Mouse (Mus musculus) heart, adult 2 months (tissue): ENCODE measurements around the gene Zfp12. TPM values are rescaled to one million over a fixed set of nuclear protein-coding genes. Genes with fewer than 3 reads are reported as not detected.

Experiments used
- DNase-seq, 2 experiments: peaks; one replicate each; pipeline ENCODE4 v3.0.0; 2021
- H3K27ac ChIP-seq: fragments of 200-600 bp; 2 replicates; pipeline ENCODE4 v1.8.1; 2022
- H3K27me3 ChIP-seq: fragments of 200-500 bp; 2 replicates; pipeline ENCODE4 v1.6.1; 2012; ENCODE audit warnings: mild to moderate bottlenecking, low read length, inconsistent platforms, mixed read lengths; ENCODE audit not compliant: control insufficient read depth, insufficient read depth
- H3K36me3 ChIP-seq: fragments of 200-500 bp; 2 replicates; pipeline ENCODE4 v1.6.1; 2012; ENCODE audit warnings: low read length, inconsistent platforms; ENCODE audit not compliant: control insufficient read depth, insufficient read depth
- H3K4me1 ChIP-seq: fragments of 200-500 bp; 2 replicates; pipeline ENCODE4 v1.6.1; 2011; ENCODE audit warnings: low read length; ENCODE audit not compliant: control insufficient read depth, insufficient read depth
- H3K4me3 ChIP-seq: fragments of 200-600 bp; 2 replicates; pipeline ENCODE4 v1.8.1; 2022
- H3K79me2 ChIP-seq: fragments of 200-500 bp; replicated peaks from 2 replicates; pipeline ENCODE4 v1.6.1; 2012; ENCODE audit warnings: mild to moderate bottlenecking, inconsistent platforms, low read length, moderate library complexity, mixed read lengths; ENCODE audit not compliant: control insufficient read depth, insufficient read depth
- H3K9ac ChIP-seq: fragments of 200-500 bp; 2 replicates; pipeline ENCODE4 v1.6.1; 2012; ENCODE audit warnings: low read depth, mild to moderate bottlenecking, control low read depth, inconsistent platforms, low read length, mixed read lengths
- CTCF ChIP-seq: fragments of 200-600 bp; IDR thresholded peaks from 2 replicates; pipeline ENCODE4 v1.8.1; 2022; ENCODE audit warnings: antibody characterized with exemption, mild to moderate bottlenecking, moderate library complexity
- EP300 ChIP-seq: fragments of 200-500 bp; IDR thresholded peaks from 2 replicates; pipeline ENCODE4 v1.6.1; 2011; ENCODE audit warnings: low read depth, low read length, control low read depth; ENCODE audit not compliant: insufficient read depth
- POLR2A ChIP-seq: fragments of 200-500 bp; IDR thresholded peaks from 2 replicates; pipeline ENCODE4 v1.6.1; 2011; ENCODE audit warnings: mild to moderate bottlenecking, low read depth, low read length, control low read depth; ENCODE audit not compliant: insufficient read depth
- WGBS: fragments of 180-500 bp; shearing (Covaris S2); methylation state at CpG from one replicate; pipeline ENCODE4 v1.1.7; 2018; 5-methylcytosine and 5-hydroxymethylcytosine counted together
- intact Hi-C: fragments of 180-260 bp; cut with DNase I; formaldehyde crosslinking; loops from one replicate; pipeline ENCODE4 v1.15.1; 2025
- polyA plus RNA-seq: library from polyadenylated mRNA; depleted of rRNA; stranded (reverse); fragments of >200 nt; gene quantifications from 2 replicates; pipeline ENCODE4 v1.2.3, GENCODE M21; 2012; rRNA removed
- total RNA-seq, 2 experiments: library from RNA; stranded (reverse); gene quantifications; 2 replicates each; pipeline ENCODE4 v1.2.3; 2021

Zfp12 gene
- total and polyA plus RNA-seq, 3 experiments = 6.7 to 8.2 (median 7.9) TPM

DNA sequence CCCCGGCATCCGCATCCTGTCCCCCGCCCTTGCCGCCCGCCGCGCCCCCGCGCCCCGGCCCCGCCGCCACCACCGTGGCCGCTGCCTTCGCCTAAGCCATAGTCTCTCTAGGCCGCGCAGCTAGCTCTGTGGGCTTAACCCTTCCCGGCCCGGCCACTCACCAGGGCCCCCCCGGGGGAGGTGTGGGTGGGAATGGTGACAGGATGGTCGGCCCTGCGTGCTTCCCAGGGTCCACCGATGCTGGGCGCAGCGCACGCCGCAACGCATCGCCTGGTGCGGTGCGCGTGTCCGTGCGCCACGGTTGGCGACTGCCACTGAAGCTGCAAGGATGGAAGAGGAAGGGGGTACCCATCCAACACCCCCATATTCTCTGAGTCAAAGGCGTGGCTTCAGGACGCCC, 58.4 kb downstream of the Zfp12 start, which contains the start of gene Zfp853:
Zfp853 (minus strand) TSS at position 220 of the 400 bp plus-strand sequence.
- WGBS = 3% methylated on average over 38 of the region's 38 CpGs
- no peak for DNase-seq
- Histone ChIP-seq H3K9ac (peak within 1 kb of the TSS; percentile 27; the same call in 1 of the 2 replicates), H3K79me2 (no peaks in the 10 kb centered on the region), H3K36me3 (no peaks in the 10 kb centered on the region), H3K27me3 (peaks cover 5% of the 10 kb centered on the region), H3K4me3 (peak within 1 kb of the TSS; percentile 41), H3K4me1 (peaks cover 5% of the 10 kb centered on the region; the same call in 1 of the 2 replicates), H3K27ac (no peak within 1 kb of the TSS)
- intact Hi-C loops = loop anchor here (10.0 kb wide), 1 partner anchor 209 kb away; no protein-coding TSS in a partner anchor
- no peak for TF ChIP-seq EP300
- no peak for TF ChIP-seq POLR2A
- TF ChIP-seq CTCF = no peak

DNA sequence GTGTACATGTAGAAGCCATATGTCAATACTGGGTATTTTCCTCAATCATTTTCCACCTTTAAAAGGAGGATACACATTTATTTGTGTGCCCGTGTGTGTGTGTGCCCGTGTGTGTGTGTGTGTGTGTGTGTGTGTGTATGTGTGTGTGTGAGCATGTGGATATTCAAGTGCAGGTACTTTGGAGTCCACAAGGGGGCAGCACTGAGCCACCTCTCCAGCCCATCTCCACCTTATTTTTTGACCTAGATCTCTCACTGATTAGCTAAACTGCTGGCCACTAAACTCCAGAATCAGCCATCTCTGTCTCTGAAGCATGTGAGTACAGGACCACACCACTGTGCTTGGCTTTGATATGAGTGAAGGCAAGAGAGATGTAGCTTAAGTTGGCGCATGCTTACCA, 59.9 kb downstream of the Zfp12 start:
- Histone ChIP-seq H3K27ac (no peak overlapping the region), H3K4me1 (peaks cover 5% of the 10 kb centered on the region; the same call in 1 of the 2 replicates), H3K36me3 (no peaks in the 10 kb centered on the region), H3K79me2 (no peaks in the 10 kb centered on the region), H3K9ac (no peak overlapping the region), H3K4me3 (no peak overlapping the region), H3K27me3 (peaks cover 5% of the 10 kb centered on the region)
- no peak for DNase-seq
- TF ChIP-seq POLR2A (no peak), EP300 (no peak), CTCF (peak; percentile 34)
- WGBS = 88% methylated on average over 3 of the region's 3 CpGs
- intact Hi-C loops = loop anchor here (10.0 kb wide), 1 partner anchor 210 kb away; no protein-coding TSS in a partner anchor

DNA sequence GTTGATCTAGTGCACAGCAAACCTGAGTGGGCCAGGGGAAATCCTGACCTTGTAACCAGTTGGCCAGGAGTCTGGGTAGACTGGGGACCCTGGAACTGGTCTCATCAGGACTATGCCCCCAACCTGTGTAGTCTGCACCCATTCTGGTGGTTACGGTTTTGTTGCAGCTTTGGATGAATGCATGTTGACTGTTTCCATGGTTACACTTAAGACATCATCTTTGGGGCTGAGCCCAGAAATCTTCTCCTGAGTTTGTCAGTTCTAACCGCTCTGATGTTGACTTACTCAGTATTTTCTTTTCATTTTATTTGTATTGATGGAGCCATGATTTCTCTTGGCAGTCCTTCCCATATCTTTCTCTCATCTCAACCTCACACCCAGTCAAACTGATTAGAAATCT, 60.4 kb downstream of the Zfp12 start:
- Histone ChIP-seq H3K27me3 (peaks cover 5% of the 10 kb centered on the region), H3K27ac (no peak overlapping the region), H3K4me3 (no peak overlapping the region), H3K4me1 (peaks cover 5% of the 10 kb centered on the region; the same call in 1 of the 2 replicates), H3K9ac (no peak overlapping the region), H3K36me3 (no peaks in the 10 kb centered on the region), H3K79me2 (no peaks in the 10 kb centered on the region)
- no peak for DNase-seq
- intact Hi-C loops = loop anchor here (10.0 kb wide), 1 partner anchor 211 kb away; no protein-coding TSS in a partner anchor
- 77% methylated on average over 2 of the region's 2 CpGs for WGBS
- TF ChIP-seq EP300 = no peak
- no peak for TF ChIP-seq POLR2A
- no peak for TF ChIP-seq CTCF

DNA sequence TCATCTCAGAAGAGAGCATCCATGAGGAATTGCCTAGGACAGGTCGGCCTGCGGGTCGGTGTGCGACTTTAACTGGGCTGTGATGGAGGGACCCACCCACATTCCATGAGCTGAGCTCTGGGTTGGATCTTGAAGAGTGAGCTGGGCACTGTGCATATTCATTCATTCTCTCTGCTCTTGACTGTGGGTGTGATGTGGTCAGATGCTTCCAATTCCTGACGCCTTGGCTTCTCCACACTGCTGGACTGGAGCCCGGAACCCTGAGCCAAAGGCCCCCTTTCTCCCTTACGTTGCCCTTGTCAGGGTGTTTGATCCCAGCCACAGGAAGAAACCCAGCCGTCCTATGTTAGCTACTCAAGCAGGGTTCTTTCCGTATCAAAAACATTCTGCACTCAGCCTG, 63.0 kb downstream of the Zfp12 start:
- Histone ChIP-seq H3K27ac (no peak overlapping the region), H3K9ac (no peak overlapping the region), H3K79me2 (no peaks in the 10 kb centered on the region), H3K36me3 (no peaks in the 10 kb centered on the region), H3K27me3 (peaks cover 5% of the 10 kb centered on the region), H3K4me1 (peaks cover 5% of the 10 kb centered on the region; the same call in 1 of the 2 replicates), H3K4me3 (no peak overlapping the region)
- DNase-seq = no peak
- TF ChIP-seq CTCF (no peak), EP300 (no peak), POLR2A (no peak)
- intact Hi-C loops = loop anchor here (10.0 kb wide), 1 partner anchor 213 kb away; no protein-coding TSS in a partner anchor
- 62% methylated on average over 9 of the region's 9 CpGs for WGBS

DNA sequence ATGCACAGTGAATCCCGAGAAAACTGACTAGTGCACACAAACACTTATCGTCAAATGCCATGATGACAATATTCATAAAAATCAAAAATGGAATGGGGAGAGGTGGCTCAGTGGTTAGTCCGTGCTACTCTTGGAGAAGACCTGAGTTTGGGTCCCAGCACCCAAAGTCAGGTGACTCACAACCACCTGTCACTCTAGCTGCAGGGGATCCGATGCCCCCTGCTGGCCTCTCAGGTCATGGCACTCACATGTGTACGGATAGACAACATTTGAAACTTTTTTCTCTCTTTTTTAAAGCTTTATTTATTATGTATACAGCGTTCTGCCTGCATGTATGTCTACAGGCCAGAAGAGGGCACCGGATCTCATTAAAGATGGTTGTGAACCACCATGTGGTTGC, 63.4 kb downstream of the Zfp12 start:
- Histone ChIP-seq H3K4me3 (no peak overlapping the region), H3K9ac (no peak overlapping the region), H3K36me3 (no peaks in the 10 kb centered on the region), H3K27ac (no peak overlapping the region), H3K27me3 (peaks cover 4% of the 10 kb centered on the region), H3K4me1 (peaks cover 5% of the 10 kb centered on the region; the same call in 1 of the 2 replicates), H3K79me2 (no peaks in the 10 kb centered on the region)
- TF ChIP-seq CTCF = peak; percentile 57
- TF ChIP-seq EP300 = no peak
- intact Hi-C loops = loop anchor here (10.0 kb wide), 1 partner anchor 214 kb away; no protein-coding TSS in a partner anchor
- no peak for DNase-seq
- WGBS = 91% methylated on average over 7 of the region's 7 CpGs

Other genes with a start within 250 kb of the Zfp12 start
- 10 to 100 TPM; 23.3 to 23.8 TPM for gene Rnf216, start 122.2 kb upstream of the Zfp12 start, total RNA-seq
- 16.5 and 16.8 TPM in 2 replicates for gene Rnf216, start 122.2 kb upstream of the Zfp12 start, polyA plus RNA-seq
- not detected for gene Olfr718-ps1, start 87.6 kb upstream of the Zfp12 start, total RNA-seq
- not detected in 2 replicates for gene Olfr718-ps1, start 87.6 kb upstream of the Zfp12 start, polyA plus RNA-seq
- 1 to 10 TPM; 4.3 to 4.4 TPM for gene Rbak, start 54.4 kb upstream of the Zfp12 start, total RNA-seq
- gene Rbak, start 54.4 kb upstream of the Zfp12 start, polyA plus RNA-seq = 1.9 and 3.6 TPM in 2 replicates
- not detected for gene Spdye4b, start 54.1 kb upstream of the Zfp12 start, total RNA-seq
- not detected in 2 replicates for gene Spdye4b, start 54.1 kb upstream of the Zfp12 start, polyA plus RNA-seq
- gene Spdye4a, start 8.3 kb upstream of the Zfp12 start, total RNA-seq = not detected
- 0.14 TPM in 1 of 2 replicates, not detected in the other for gene Spdye4a, start 8.3 kb upstream of the Zfp12 start, polyA plus RNA-seq
- gene Zfp316, start 34.9 kb downstream of the Zfp12 start, total RNA-seq = 1 to 10 TPM; 4.5 to 5.4 TPM
- 3.0 and 3.6 TPM in 2 replicates for gene Zfp316, start 34.9 kb downstream of the Zfp12 start, polyA plus RNA-seq
- gene Zfp853, start 58.5 kb downstream of the Zfp12 start, total RNA-seq = under 1 TPM; 0.13 to 0.14 TPM
- 0.35 and 0.39 TPM in 2 replicates for gene Zfp853, start 58.5 kb downstream of the Zfp12 start, polyA plus RNA-seq
- gene E130309D02Rik, start 80.2 kb downstream of the Zfp12 start, total RNA-seq = 10 to 100 TPM; 16.9 to 17.5 TPM
- 13.1 and 13.3 TPM in 2 replicates for gene E130309D02Rik, start 80.2 kb downstream of the Zfp12 start, polyA plus RNA-seq
- 10 to 100 TPM; 26.6 to 26.7 TPM for gene Zdhhc4, start 94.1 kb downstream of the Zfp12 start, total RNA-seq
- 48.4 and 49.7 TPM in 2 replicates for gene Zdhhc4, start 94.1 kb downstream of the Zfp12 start, polyA plus RNA-seq
- gene Grid2ip, start 122.2 kb downstream of the Zfp12 start, total RNA-seq = not detected
- gene Grid2ip, start 122.2 kb downstream of the Zfp12 start, polyA plus RNA-seq = not detected in 2 replicates
- gene Kdelr2, start 168.7 kb downstream of the Zfp12 start, total RNA-seq = 10 to 100 TPM; 49.6 to 52.3 TPM
- 50.5 and 76.6 TPM in 2 replicates for gene Kdelr2, start 168.7 kb downstream of the Zfp12 start, polyA plus RNA-seq
- 1 to 10 TPM; 7.6 to 8.2 TPM for gene Daglb, start 229.4 kb downstream of the Zfp12 start, total RNA-seq
- gene Daglb, start 229.4 kb downstream of the Zfp12 start, polyA plus RNA-seq = 9.7 and 12.2 TPM in 2 replicates